Mouse (Mus musculus) hematopoietic stem cell, adult 5-6 weeks (primary cell): ENCODE measurements at regions not wholly inside any gene's neighbourhood (a gene's known extent, or its start where the extent isn't known, plus 50 kb on each side); places are given as distances from the start of the nearest gene placed in this dataset.

Source experiments
- ATAC-seq, 2 experiments: fragments of 125-278 bp in 1 of 2; replicated peaks in 1 of 2; 2 replicates each; pipeline ENCODE4 v1.8.0; 2016 to 2017; ENCODE audit warnings: inconsistent platforms in 2 of 2, mild to moderate bottlenecking in 2 of 2, moderate number of reproducible peaks in 2 of 2, low read depth in 1 of 2, moderate TSS enrichment in 1 of 2; ENCODE audit not compliant: low FRiP score in 2 of 2, poor library complexity in 2 of 2, severe bottlenecking in 2 of 2, insufficient read depth in 1 of 2, low TSS enrichment in 1 of 2

- no peak for ATAC-seq
Observed at GRCm38 (mm10) chr4:12570689-12571088, 398.9 kb upstream of the Fam92a start.

GRCm38 (mm10) chr4:12567643-12568042 is 395.8 kb upstream of the Fam92a start:
- ATAC-seq = no peak

GRCm38 (mm10) chr4:12563016-12563415 is 391.2 kb upstream of the Fam92a start:
- ATAC-seq = no peak

GRCm38 (mm10) chr4:12560546-12560945 is 388.7 kb upstream of the Fam92a start:
- no peak for ATAC-seq

GRCm38 (mm10) chr4:12560015-12560414 is 388.2 kb upstream of the Fam92a start:
- ATAC-seq = no peak

GRCm38 (mm10) chr4:12557105-12557504 is 385.3 kb upstream of the Fam92a start:
- peak; percentile 78 to 83 for ATAC-seq

GRCm38 (mm10) chr4:12549265-12549664 is 377.4 kb upstream of the Fam92a start:
- no peak for ATAC-seq

GRCm38 (mm10) chr4:12543906-12544305 is 372.1 kb upstream of the Fam92a start:
- ATAC-seq = no peak

GRCm38 (mm10) chr4:12541508-12541907 is 369.7 kb upstream of the Fam92a start:
- no peak for ATAC-seq

- ATAC-seq = no peak
Observed at GRCm38 (mm10) chr4:12539184-12539791, 367.5 kb upstream of the Fam92a start.

- peak; percentile 45 to 62; a peak in 2 of 4 replicates for ATAC-seq
Observed at GRCm38 (mm10) chr4:12538694-12539121, 366.9 kb upstream of the Fam92a start.

GRCm38 (mm10) chr4:12538043-12538442 is 366.2 kb upstream of the Fam92a start:
- no peak for ATAC-seq

GRCm38 (mm10) chr4:12534151-12534550 is 362.3 kb upstream of the Fam92a start:
- no peak for ATAC-seq

- ATAC-seq = peak; percentile 66 to 75; a peak in 3 of 4 replicates
Observed at GRCm38 (mm10) chr4:12532961-12533360, 361.1 kb upstream of the Fam92a start.

- ATAC-seq = no peak
Observed at GRCm38 (mm10) chr4:12522358-12522757, 350.5 kb upstream of the Fam92a start.

GRCm38 (mm10) chr4:12521246-12521645 is 349.4 kb upstream of the Fam92a start:
- no peak for ATAC-seq

- ATAC-seq = no peak
Observed at GRCm38 (mm10) chr4:12516497-12516896, 344.7 kb upstream of the Fam92a start.

- ATAC-seq = no peak
Observed at GRCm38 (mm10) chr4:12511656-12512385, 340.0 kb upstream of the Fam92a start.
